Mouse (Mus musculus) heart, adult 2 months (tissue): ENCODE measurements around the gene H2-K1.

Experiments
- CTCF ChIP-seq: fragments of 200-600 bp; IDR thresholded peaks from 2 replicates; pipeline ENCODE4 v1.8.1; 2022; ENCODE audit warnings: antibody characterized with exemption, mild to moderate bottlenecking, moderate library complexity
- POLR2A ChIP-seq: fragments of 200-500 bp; IDR thresholded peaks from 2 replicates; pipeline ENCODE4 v1.6.1; 2011; ENCODE audit warnings: mild to moderate bottlenecking, low read depth, low read length, control low read depth; ENCODE audit not compliant: insufficient read depth

- TF ChIP-seq CTCF (no peak), POLR2A (no peak)
Observed at GRCm38 (mm10) chr17:34026221-34026620, 26.1 kb upstream of the H2-K1 start.
